In genomic region chr16:18443385-18443841, GRCm38 (mm10) we compare ENCODE assay signal across 8 mouse cellular contexts. TPM values are rescaled to one million over a fixed set of nuclear protein-coding genes. Genes with fewer than 3 reads are reported as not detected.
DNase-seq lines count a peak whose midpoint lies in the region; ATAC-seq and TF ChIP-seq lines count a peak whose summit lies in the region.

No protein-coding gene starts in this region.

- H3K9me3 ChIP-seq in hindbrain, postnatal 0 days (ENCODE audit: low read length): no peaks in the 10 kb centered on the region

- WGBS in hindbrain, postnatal 0 days: 19% methylated on average over 8 of the region's 8 CpGs

- ATAC-seq in hindbrain, postnatal 0 days: peak; percentile 87
- ATAC-seq in megakaryocyte, adult 5-6 weeks (ENCODE audit: poor library complexity, severe bottlenecking): peak; percentile 97

- peak; percentile 61 for DNase-seq in WW6 (ENCODE audit: low read depth, low spot score)
- peak; percentile 98 to 99 for DNase-seq in cerebellum, postnatal 4 days (ENCODE audit: low spot score in 2 of 2)
- peak; percentile 95 for DNase-seq in gastrocnemius, adult 2 months
- peak; percentile 96 for DNase-seq in hindbrain, postnatal 0 days (ENCODE audit: low spot score)
- DNase-seq in left cerebral cortex, adult 2 months (ENCODE audit: extremely low spot score in 1 of 2, low spot score in 2 of 2): peak; percentile 91 to 99
- peak; percentile 95 to 97 for DNase-seq in right cerebral cortex, postnatal 10 days (ENCODE audit: low spot score in 2 of 2)
- peak; percentile 96 for DNase-seq in urinary bladder, postnatal 25 days (ENCODE audit: low spot score)

- H3K36me3 ChIP-seq in hindbrain, postnatal 0 days (ENCODE audit: insufficient read depth, low read length): peaks cover 8% of the 10 kb centered on the region

- no peak overlapping the region for H3K4me2 ChIP-seq in hindbrain, postnatal 0 days (ENCODE audit: low read depth, low read length)

- TF ChIP-seq CTCF in gastrocnemius, adult 2 months (IDR thresholded peaks at IDR 0.05): no peak; the same call in 1 of the 2 replicates
- peak; percentile 100 for TF ChIP-seq CTCF in hindbrain, postnatal 0 days (IDR thresholded peaks at IDR 0.05; ENCODE audit: low read depth)
- peak; percentile 100 for TF ChIP-seq CTCF in left cerebral cortex, adult 2 months (IDR thresholded peaks at IDR 0.05)

- no peak overlapping the region for H3K4me3 ChIP-seq in gastrocnemius, adult 2 months
- no peak overlapping the region for H3K4me3 ChIP-seq in hindbrain, postnatal 0 days (ENCODE audit: low read length)
- H3K4me3 ChIP-seq in left cerebral cortex, adult 2 months: no peak overlapping the region

- H3K9ac ChIP-seq in hindbrain, postnatal 0 days (replicated peaks; ENCODE audit: low read length): no peak overlapping the region

- no peaks in the 10 kb centered on the region for H3K4me1 ChIP-seq in hindbrain, postnatal 0 days (ENCODE audit: insufficient read depth, low read length)

- H3K27me3 ChIP-seq in hindbrain, postnatal 0 days (ENCODE audit: insufficient read depth, low read length): no peaks in the 10 kb centered on the region

- no peak overlapping the region for H3K27ac ChIP-seq in gastrocnemius, adult 2 months
- no peak overlapping the region for H3K27ac ChIP-seq in hindbrain, postnatal 0 days
- no peak overlapping the region for H3K27ac ChIP-seq in left cerebral cortex, adult 2 months

- intact Hi-C loops in gastrocnemius, adult 2 months (cut with DNase I): loop anchor here (1.0 to 5.0 kb wide), 4 partner anchors 54 to 234 kb away; partner anchors contain the start of genes Gnb1l and Rtl10
- intact Hi-C loops in left cerebral cortex, adult 2 months (cut with DNase I): loop anchor here (1.0 to 10.0 kb wide), 4 partner anchors 54 to 351 kb away; partner anchors contain the start of genes Gnb1l and Rtl10

RNA-seq across cellular contexts. Expression of gene Comt, which starts 16.8 kb away (rescaled TPM):
- 10 to 100 TPM; 35.4 to 43.5 TPM for total RNA-seq in gastrocnemius, adult 2 months (2021)
- 82.8 and 88.9 TPM in 2 replicates for total RNA-seq in hindbrain, postnatal 0 days (2014; rRNA removed)
- 94.3 and 102 TPM in 2 replicates for polyA plus RNA-seq in hindbrain, postnatal 0 days (2015; fragmentation: Nextera tagmentation; extraction: Ambion mirVana)
- 10 to 100 TPM; 87.2 to 87.6 TPM for total RNA-seq in left cerebral cortex, adult 2 months (2021)
- 37.8 and 40.8 TPM in 2 replicates for total RNA-seq in megakaryocyte, adult 5-6 weeks (2015)
- total RNA-seq in megakaryocyte, adult 5-6 weeks (2017): 40.1 and 43.8 TPM in 2 replicates

RNA-seq across cellular contexts. Expression of gene Txnrd2, which starts 17.2 kb away (rescaled TPM):
- total RNA-seq in gastrocnemius, adult 2 months (2021): 10 to 100 TPM; 18.9 to 21.4 TPM
- 17.9 and 23.1 TPM in 2 replicates for total RNA-seq in hindbrain, postnatal 0 days (2014; rRNA removed)
- 37.6 and 41.8 TPM in 2 replicates for polyA plus RNA-seq in hindbrain, postnatal 0 days (2015; fragmentation: Nextera tagmentation; extraction: Ambion mirVana)
- total RNA-seq in left cerebral cortex, adult 2 months (2021): 10 to 100 TPM; 18.2 to 22.5 TPM
- 10.3 and 11.8 TPM in 2 replicates for total RNA-seq in megakaryocyte, adult 5-6 weeks (2015)
- total RNA-seq in megakaryocyte, adult 5-6 weeks (2017): 7.0 and 9.3 TPM in 2 replicates

RNA-seq across cellular contexts. Expression of gene Gnb1l, which starts 55.1 kb away (rescaled TPM):
- 1 to 10 TPM; 4.0 to 4.4 TPM for total RNA-seq in gastrocnemius, adult 2 months (2021)
- total RNA-seq in hindbrain, postnatal 0 days (2014; rRNA removed): 9.6 and 10.5 TPM in 2 replicates
- 16.9 and 18.0 TPM in 2 replicates for polyA plus RNA-seq in hindbrain, postnatal 0 days (2015; fragmentation: Nextera tagmentation; extraction: Ambion mirVana)
- total RNA-seq in left cerebral cortex, adult 2 months (2021): 1 to 10 TPM; 6.0 to 6.5 TPM
- 1.7 and 4.6 TPM in 2 replicates for total RNA-seq in megakaryocyte, adult 5-6 weeks (2015)
- total RNA-seq in megakaryocyte, adult 5-6 weeks (2017): 0.20 and 3.5 TPM in 2 replicates

RNA-seq across cellular contexts. Expression of gene Rtl10, which starts 55.3 kb away (rescaled TPM):
- total RNA-seq in gastrocnemius, adult 2 months (2021): 1 to 10 TPM; 3.2 to 4.1 TPM
- 11.0 and 12.4 TPM in 2 replicates for total RNA-seq in hindbrain, postnatal 0 days (2014; rRNA removed)
- 2.5 and 2.7 TPM in 2 replicates for polyA plus RNA-seq in hindbrain, postnatal 0 days (2015; fragmentation: Nextera tagmentation; extraction: Ambion mirVana)
- total RNA-seq in left cerebral cortex, adult 2 months (2021): 10 to 100 TPM in 1 of 2 experiments, 1 to 10 TPM in 1; 7.1 to 10.7 TPM
- 2.4 and 2.5 TPM in 2 replicates for total RNA-seq in megakaryocyte, adult 5-6 weeks (2015)
- total RNA-seq in megakaryocyte, adult 5-6 weeks (2017): 0.29 and 3.5 TPM in 2 replicates
